Mouse (Mus musculus) olfactory bulb, adult 2 months (tissue): Measurements from ENCODE around the gene Gpr19.

Experiments
- CTCF ChIP-seq: fragments of 200-500 bp; IDR thresholded peaks from 2 replicates; pipeline ENCODE4 v1.5.1; 2012; ENCODE audit warnings: low read depth, mild to moderate bottlenecking, low read length, moderate library complexity; ENCODE audit not compliant: insufficient read depth
- POLR2A ChIP-seq: fragments of 200-500 bp; IDR thresholded peaks from 2 replicates; pipeline ENCODE4 v1.6.1; 2012; ENCODE audit warnings: mild to moderate bottlenecking, low read depth, low read length, moderate library complexity; ENCODE audit not compliant: insufficient read depth

GRCm38 (mm10) chr6:134876795-134877194, 21.6 kb downstream of the Gpr19 start:
- no peak for TF ChIP-seq CTCF
- no peak for TF ChIP-seq POLR2A
